Mouse (Mus musculus) thymus, adult 2 months (tissue): ENCODE results near the gene Cox15. TPM values are rescaled to one million over a fixed set of nuclear protein-coding genes. Genes with fewer than 3 reads are reported as not detected.

Experiments
- DNase-seq: peaks from one replicate; pipeline ENCODE4 v3.0.0; 2021
- H3K27ac ChIP-seq: fragments of 200-500 bp; 2 replicates; pipeline ENCODE4 v1.5.1; 2012; ENCODE audit warnings: low read length, control low read depth; ENCODE audit not compliant: control insufficient read depth, insufficient read depth
- H3K27me3 ChIP-seq: fragments of 200-500 bp; 2 replicates; pipeline ENCODE4 v1.6.1; 2012; ENCODE audit warnings: mild to moderate bottlenecking, low read length, moderate library complexity, mixed read lengths; ENCODE audit not compliant: control insufficient read depth, insufficient read depth
- H3K36me3 ChIP-seq: fragments of 200-500 bp; 2 replicates; pipeline ENCODE4 v1.6.1; 2012; ENCODE audit warnings: mild to moderate bottlenecking, low read length, moderate library complexity; ENCODE audit not compliant: control insufficient read depth, insufficient read depth
- H3K4me1 ChIP-seq: fragments of 200-500 bp; replicated peaks from 2 replicates; pipeline ENCODE4 v1.6.1; 2012; ENCODE audit warnings: low read length; ENCODE audit not compliant: control insufficient read depth, insufficient read depth
- H3K4me3 ChIP-seq: fragments of 200-500 bp; 2 replicates; pipeline ENCODE4 v1.5.1; 2012; ENCODE audit warnings: mild to moderate bottlenecking, low read length, control low read depth, moderate library complexity; ENCODE audit not compliant: control insufficient read depth, insufficient read depth
- CTCF ChIP-seq: fragments of 200-500 bp; IDR thresholded peaks from 2 replicates; pipeline ENCODE4 v1.5.1; 2012; ENCODE audit warnings: mild to moderate bottlenecking, control low read depth, low read length, moderate library complexity, borderline replicate concordance; ENCODE audit not compliant: control insufficient read depth, poor library complexity, insufficient read depth; ENCODE audit errors: extremely low read depth
- POLR2A ChIP-seq: fragments of 200-500 bp; IDR thresholded peaks from 2 replicates; pipeline ENCODE4 v1.6.1; 2012; ENCODE audit warnings: mild to moderate bottlenecking, low read length, control low read depth, moderate library complexity; ENCODE audit not compliant: control insufficient read depth, poor library complexity, insufficient read depth; ENCODE audit errors: extremely low read depth
- WGBS: fragments of 180-500 bp; shearing (Covaris S2); methylation state at CpG from one replicate; pipeline ENCODE4 v1.1.7; 2018; 5-methylcytosine and 5-hydroxymethylcytosine counted together
- polyA plus RNA-seq: library from polyadenylated mRNA; depleted of rRNA; stranded (reverse); fragments of >200 nt; gene quantifications from 2 replicates; pipeline ENCODE4 v1.2.3, GENCODE M21; 2012

Cox15 gene
- polyA plus RNA-seq, 1 experiment: 17.3 TPM

DNA sequence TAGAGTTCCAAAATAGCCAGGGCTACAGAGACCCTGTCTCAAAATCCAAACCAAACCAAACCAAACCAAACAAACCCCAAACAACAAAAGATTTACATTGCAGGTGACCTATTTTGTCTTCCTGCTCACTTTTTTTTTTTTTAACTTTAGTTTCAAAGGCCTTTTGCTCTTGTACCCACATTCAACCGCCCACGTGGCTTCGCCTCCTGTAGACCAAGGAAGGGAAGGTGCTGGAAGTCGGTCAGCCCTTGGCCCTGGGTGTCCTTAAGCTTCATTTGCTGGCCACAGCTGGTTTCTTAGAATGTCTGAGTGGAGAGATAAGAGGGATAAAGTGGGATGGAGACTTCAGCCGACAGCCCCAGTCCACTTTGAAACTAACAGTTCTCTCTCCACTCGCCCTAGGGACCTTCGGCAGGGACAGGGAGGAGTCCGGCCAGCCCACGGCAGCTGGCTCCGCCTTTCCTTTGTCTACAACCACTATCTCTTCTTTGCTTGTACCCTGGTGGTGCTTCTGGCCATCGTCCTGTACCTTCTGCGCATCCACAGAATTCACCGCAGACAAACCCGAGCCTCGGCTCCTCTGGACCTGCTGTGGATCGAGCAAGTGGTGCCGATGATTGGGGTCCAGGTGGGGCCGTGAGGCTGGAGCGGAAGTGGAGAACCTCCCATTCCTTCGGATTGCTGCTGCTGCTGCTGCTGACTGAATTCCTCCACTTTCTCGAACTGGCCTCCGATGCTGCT, 23.3 kb downstream of the Cox15 start:
- 84% methylated on average over 22 of the region's 22 CpGs for WGBS
- Histone ChIP-seq H3K36me3 (peaks cover 18% of the 10 kb centered on the region), H3K4me3 (no peak overlapping the region), H3K27me3 (no peaks in the 10 kb centered on the region), H3K27ac (peak overlapping the region; percentile 92), H3K4me1 (peaks cover 31% of the 10 kb centered on the region)
- DNase-seq: peak; percentile 42
- TF ChIP-seq CTCF (no peak), POLR2A (no peak)

DNA sequence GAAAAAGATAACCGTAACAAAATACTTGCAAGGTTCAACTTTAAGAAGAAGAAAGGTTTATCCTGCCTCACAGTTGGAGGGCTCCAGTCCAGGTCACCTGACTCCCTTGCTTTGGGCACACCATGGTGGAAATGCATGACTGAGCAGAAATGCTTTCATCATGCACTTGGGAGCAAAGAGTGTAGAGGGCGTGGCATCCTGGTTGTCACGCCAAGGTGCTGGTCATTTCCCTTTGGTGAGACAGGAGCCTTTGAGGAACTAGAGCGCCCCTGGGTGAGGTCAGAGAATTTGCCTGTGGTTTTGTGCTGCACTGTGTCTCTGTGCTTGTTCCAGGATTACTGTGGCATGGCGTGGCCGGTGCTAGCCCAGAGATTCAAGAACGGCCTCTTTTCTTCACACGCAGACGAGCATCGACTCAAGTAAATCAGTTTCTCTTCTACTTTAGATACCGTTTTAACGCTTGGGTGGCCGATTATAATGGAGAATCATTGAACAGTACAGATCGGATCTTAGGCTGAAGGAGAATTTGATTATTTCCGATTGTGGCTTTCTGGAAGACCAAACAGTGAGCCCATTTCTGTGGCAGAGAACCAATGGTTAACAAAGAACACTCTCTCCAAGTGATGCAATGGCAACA, 26.2 kb downstream of the Cox15 start:
- 90% methylated on average over 15 of the region's 15 CpGs for WGBS
- Histone ChIP-seq H3K27me3 (no peaks in the 10 kb centered on the region), H3K27ac (no peak overlapping the region), H3K36me3 (peaks cover 18% of the 10 kb centered on the region; the same call in 1 of the 2 replicates), H3K4me3 (no peak overlapping the region), H3K4me1 (peaks cover 52% of the 10 kb centered on the region)
- TF ChIP-seq POLR2A: no peak
- TF ChIP-seq CTCF: no peak
- no peak for DNase-seq

DNA sequence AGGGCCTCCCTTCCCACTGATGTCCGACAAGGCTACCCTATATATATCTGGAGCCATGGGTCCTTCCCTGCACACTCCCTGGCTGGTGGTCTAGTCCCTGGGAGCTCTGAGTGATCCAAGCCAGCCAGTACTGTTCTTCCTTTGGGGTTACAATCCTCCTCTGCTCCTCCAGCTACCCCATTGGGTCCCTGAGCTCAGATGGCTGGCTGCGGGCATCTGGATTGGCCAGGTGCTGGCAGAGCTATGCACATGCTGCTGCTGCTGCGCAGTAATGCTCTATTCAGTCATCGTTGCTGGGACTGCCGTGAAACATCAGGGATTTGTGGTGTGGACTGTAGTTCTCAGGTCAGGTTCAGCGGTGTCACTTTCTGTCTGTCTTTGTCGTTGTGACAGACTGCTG, 28.0 kb downstream of the Cox15 start:
- H3K4me1 ChIP-seq: peaks cover 49% of the 10 kb centered on the region
- TF ChIP-seq POLR2A: no peak
- TF ChIP-seq CTCF: no peak
- H3K4me3 ChIP-seq: no peak overlapping the region
- 95% methylated on average over 7 of the region's 7 CpGs for WGBS
- no peak overlapping the region for H3K27ac ChIP-seq
- no peak for DNase-seq
- peaks cover 13% of the 10 kb centered on the region; the same call in 1 of the 2 replicates for H3K36me3 ChIP-seq
- no peaks in the 10 kb centered on the region for H3K27me3 ChIP-seq

DNA sequence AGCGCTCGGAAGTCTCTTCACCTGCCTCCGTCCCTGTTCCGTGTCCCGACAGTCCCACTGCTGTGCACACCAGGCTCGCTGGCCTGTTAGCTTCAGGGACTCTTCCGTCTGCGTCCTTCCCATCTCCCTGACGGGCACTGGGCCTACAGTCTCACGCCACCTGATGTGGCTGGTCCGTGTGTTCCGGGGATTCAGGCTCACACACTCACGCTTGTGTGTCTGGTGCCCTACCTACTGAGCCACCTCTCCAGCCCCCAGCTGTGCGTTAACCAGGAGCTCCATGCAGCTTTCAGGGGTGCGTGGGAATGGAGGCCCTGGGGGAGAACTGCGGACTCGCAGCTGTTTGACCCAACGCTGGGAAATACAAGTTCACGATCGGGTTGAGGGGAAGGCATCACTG, 28.6 kb downstream of the Cox15 start:
- Histone ChIP-seq H3K4me1 (peaks cover 43% of the 10 kb centered on the region), H3K27me3 (no peaks in the 10 kb centered on the region), H3K36me3 (peaks cover 12% of the 10 kb centered on the region; the same call in 1 of the 2 replicates), H3K4me3 (no peak overlapping the region), H3K27ac (no peak overlapping the region)
- 99% methylated on average over 20 of the region's 20 CpGs for WGBS
- DNase-seq: no peak
- TF ChIP-seq POLR2A: no peak
- TF ChIP-seq CTCF: no peak

DNA sequence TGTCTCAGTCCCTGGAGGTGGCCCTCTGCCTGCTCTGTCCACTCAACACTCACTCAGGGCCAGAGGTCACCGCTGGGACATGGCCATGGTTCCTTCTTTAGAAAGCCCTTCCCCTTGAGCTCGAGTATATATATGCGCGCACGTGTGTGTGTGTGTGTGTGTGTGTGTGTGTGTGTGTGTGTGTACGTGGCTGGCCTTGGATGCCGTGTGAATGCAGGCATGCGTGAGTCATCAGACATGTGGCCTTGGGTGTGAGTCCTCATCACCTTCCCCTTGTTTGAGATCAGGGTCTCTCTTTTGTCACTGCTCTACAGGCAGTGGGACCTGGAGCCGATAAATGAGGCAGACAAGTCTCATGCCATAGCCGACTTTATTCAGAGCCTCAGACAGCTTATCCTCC, 29.3 kb downstream of the Cox15 start:
- no peak for DNase-seq
- peaks cover 12% of the 10 kb centered on the region; the same call in 1 of the 2 replicates for H3K36me3 ChIP-seq
- WGBS: 91% methylated on average over 10 of the region's 10 CpGs
- H3K27ac ChIP-seq: peak overlapping the region; percentile 64
- no peak overlapping the region for H3K4me3 ChIP-seq
- peaks cover 37% of the 10 kb centered on the region for H3K4me1 ChIP-seq
- no peak for TF ChIP-seq CTCF
- no peak for TF ChIP-seq POLR2A
- no peaks in the 10 kb centered on the region for H3K27me3 ChIP-seq

DNA sequence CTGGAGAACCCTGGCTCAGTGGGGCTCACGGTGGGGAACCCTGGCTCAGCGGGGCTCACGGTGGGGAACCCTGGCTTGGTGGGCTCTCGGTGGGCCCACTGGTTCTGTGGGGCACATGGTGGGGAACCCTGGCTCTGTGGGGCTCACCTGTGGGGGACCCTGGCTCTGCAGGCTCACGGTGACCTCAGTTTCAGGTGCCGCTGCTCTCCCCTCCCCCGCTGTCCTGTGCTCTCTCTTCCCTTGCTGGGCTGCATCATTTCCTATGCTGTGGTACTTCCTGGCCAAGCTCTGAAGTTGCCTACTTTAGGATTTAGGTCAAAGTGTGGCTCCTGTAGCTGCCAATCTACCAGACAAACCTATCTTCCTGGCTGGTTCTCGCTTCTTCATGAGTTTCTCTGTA, 29.9 kb downstream of the Cox15 start:
- Histone ChIP-seq H3K4me1 (peaks cover 31% of the 10 kb centered on the region), H3K36me3 (peaks cover 7% of the 10 kb centered on the region; the same call in 1 of the 2 replicates), H3K27ac (peak overlapping the region; percentile 64), H3K4me3 (peak overlapping the region; percentile 33), H3K27me3 (no peaks in the 10 kb centered on the region)
- 29% methylated on average over 8 of the region's 8 CpGs for WGBS
- peak; percentile 68 for DNase-seq
- TF ChIP-seq POLR2A (no peak), CTCF (no peak)

DNA sequence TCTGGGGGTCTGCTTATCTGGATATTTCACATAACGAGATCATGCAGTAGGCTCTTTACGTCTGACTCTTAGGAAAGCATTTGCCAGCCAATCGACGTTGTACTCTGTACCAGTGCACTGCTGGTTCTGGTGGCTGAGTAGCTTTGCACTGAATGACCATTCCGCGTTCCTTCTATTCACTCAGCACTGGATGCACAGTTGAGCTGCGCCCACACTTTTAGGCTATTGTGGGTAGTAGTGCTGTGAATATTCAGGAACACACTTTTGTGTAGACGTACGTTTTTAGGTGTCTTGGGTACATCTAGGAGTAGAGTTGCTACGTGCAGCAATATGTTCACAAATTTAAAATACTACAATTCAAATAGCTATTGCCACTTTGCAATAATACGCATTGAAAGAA, 32.7 kb downstream of the Cox15 start:
- TF ChIP-seq POLR2A (no peak), CTCF (no peak)
- 99% methylated on average over 11 of the region's 11 CpGs for WGBS

More for the DNA sequence above, 32.7 kb downstream of the Cox15 start:
- H3K4me1 ChIP-seq: peaks cover 23% of the 10 kb centered on the region
- no peak overlapping the region for H3K4me3 ChIP-seq
- no peaks in the 10 kb centered on the region for H3K36me3 ChIP-seq
- H3K27ac ChIP-seq: no peak overlapping the region
- H3K27me3 ChIP-seq: no peaks in the 10 kb centered on the region
- DNase-seq: no peak
